Mouse (Mus musculus) monocyte, adult 59 days (primary cell): ENCODE measurements around the gene Dmd. TPM values are rescaled to one million over a fixed set of nuclear protein-coding genes. Genes with fewer than 3 reads are reported as not detected.

Source experiments
- total RNA-seq, 2 experiments: library from RNA; stranded (reverse); gene quantifications; one replicate each; pipeline ENCODE4 v1.2.4; 2023

The Dmd gene
- not detected for total RNA-seq

GRCm38 (mm10) chrX:82948630-82949029, at the start of gene Dmd:
Gene Dmd (plus strand): TSS chrX:82948870.

GRCm38 (mm10) chrX:83487598-83487997, 538.9 kb downstream of the Dmd start, which contains the start of gene Tsga8:
Gene Tsga8 (minus strand): TSS chrX:83487924.

GRCm38 (mm10) chrX:85249379-85249778, 2300.7 kb downstream of the Dmd start, which contains the start of gene Fthl17a:
Gene Fthl17a (plus strand): TSS chrX:85249679.

